Mouse (Mus musculus) liver, embryonic 14.5 days (tissue): ENCODE measurements at regions not wholly inside any gene's neighbourhood (a gene's known extent, or its start where the extent isn't known, plus 50 kb on each side); places are given as distances from the start of the nearest gene placed in this dataset.

ENCODE experiments used
- ATAC-seq: fragments of 200-750 bp; cut with Nextera tagmentation; 2 replicates; pipeline ENCODE4 v1.8.0; 2017; ENCODE audit warnings: moderate number of reproducible peaks, mild to moderate bottlenecking, moderate library complexity; ENCODE audit not compliant: insufficient read depth
- DNase-seq, 3 experiments: peaks; one replicate each; pipeline ENCODE4 v3.0.0-alpha.2; 2012 to 2013; ENCODE audit warnings: low read depth in 3 of 3, low spot score in 3 of 3
- H3K27ac ChIP-seq: fragments of 300-500 bp; sonication (generic); 2 replicates; pipeline ENCODE4 v1.5.1; 2014; ENCODE audit warnings: moderate library complexity, mild to moderate bottlenecking, control low read depth, inconsistent platforms
- H3K27me3 ChIP-seq: fragments of 300-500 bp; sonication (generic); 2 replicates; pipeline ENCODE4 v1.6.1; 2014; ENCODE audit warnings: mild to moderate bottlenecking, low read length, moderate library complexity; ENCODE audit not compliant: control insufficient read depth, insufficient read depth
- H3K36me3 ChIP-seq: fragments of 300-500 bp; sonication (generic); replicated peaks from 2 replicates; pipeline ENCODE4 v1.6.1; 2014; ENCODE audit warnings: low read depth; ENCODE audit not compliant: control insufficient read depth, insufficient read depth
- H3K4me1 ChIP-seq, 2 experiments: fragments of 200-500 bp in 1 of 2; fragments of 300-500 bp in 1 of 2; sonication (generic) in 1 of 2; replicated peaks; 2 replicates each; pipeline ENCODE4 v1.6.1; 2012 to 2014; ENCODE audit warnings: antibody characterized with exemption in 1 of 2, inconsistent platforms in 1 of 2, low read length in 1 of 2; ENCODE audit not compliant: control insufficient read depth in 2 of 2, insufficient read depth in 2 of 2
- H3K4me2 ChIP-seq: fragments of 300-500 bp; sonication (generic); 2 replicates; pipeline ENCODE4 v1.6.1; 2014; ENCODE audit warnings: low read depth, mild to moderate bottlenecking, control low read depth, moderate library complexity
- H3K4me3 ChIP-seq, 2 experiments: fragments of 200-500 bp in 1 of 2; fragments of 300-500 bp in 1 of 2; sonication (generic) in 1 of 2; 2 replicates each; pipeline ENCODE4 v1.5.1; 2012 to 2014; ENCODE audit warnings: low read depth in 2 of 2, low read length in 2 of 2, mild to moderate bottlenecking in 2 of 2, control low read depth in 1 of 2, inconsistent platforms in 1 of 2, moderate library complexity in 1 of 2; ENCODE audit not compliant: insufficient read depth in 1 of 2
- H3K9ac ChIP-seq: fragments of 300-500 bp; sonication (generic); replicated peaks from 2 replicates; pipeline ENCODE4 v1.6.1; 2014; ENCODE audit warnings: mild to moderate bottlenecking, control low read depth, moderate library complexity
- H3K9me3 ChIP-seq: fragments of 300-500 bp; sonication (generic); 2 replicates; pipeline ENCODE4 v1.6.1; 2016; ENCODE audit warnings: low read length, mixed read lengths; ENCODE audit not compliant: control insufficient read depth
- CTCF ChIP-seq: IDR thresholded peaks from 2 replicates; pipeline ENCODE4 v1.5.1; 2016; ENCODE audit warnings: antibody characterized with exemption, low read depth, control low read depth
- EP300 ChIP-seq: IDR thresholded peaks from 2 replicates; pipeline ENCODE4 v1.6.1; 2016; ENCODE audit warnings: antibody characterized with exemption, low read depth
- WGBS: fragments of 180-500 bp; shearing (Covaris S2); extraction: QIAGEN DNeasy Blood & Tissue Kit; methylation state at CpG from one replicate; pipeline ENCODE4 v1.1.7; 2014; ENCODE audit not compliant: insufficient replicate concordance; 5-methylcytosine and 5-hydroxymethylcytosine counted together

DNA sequence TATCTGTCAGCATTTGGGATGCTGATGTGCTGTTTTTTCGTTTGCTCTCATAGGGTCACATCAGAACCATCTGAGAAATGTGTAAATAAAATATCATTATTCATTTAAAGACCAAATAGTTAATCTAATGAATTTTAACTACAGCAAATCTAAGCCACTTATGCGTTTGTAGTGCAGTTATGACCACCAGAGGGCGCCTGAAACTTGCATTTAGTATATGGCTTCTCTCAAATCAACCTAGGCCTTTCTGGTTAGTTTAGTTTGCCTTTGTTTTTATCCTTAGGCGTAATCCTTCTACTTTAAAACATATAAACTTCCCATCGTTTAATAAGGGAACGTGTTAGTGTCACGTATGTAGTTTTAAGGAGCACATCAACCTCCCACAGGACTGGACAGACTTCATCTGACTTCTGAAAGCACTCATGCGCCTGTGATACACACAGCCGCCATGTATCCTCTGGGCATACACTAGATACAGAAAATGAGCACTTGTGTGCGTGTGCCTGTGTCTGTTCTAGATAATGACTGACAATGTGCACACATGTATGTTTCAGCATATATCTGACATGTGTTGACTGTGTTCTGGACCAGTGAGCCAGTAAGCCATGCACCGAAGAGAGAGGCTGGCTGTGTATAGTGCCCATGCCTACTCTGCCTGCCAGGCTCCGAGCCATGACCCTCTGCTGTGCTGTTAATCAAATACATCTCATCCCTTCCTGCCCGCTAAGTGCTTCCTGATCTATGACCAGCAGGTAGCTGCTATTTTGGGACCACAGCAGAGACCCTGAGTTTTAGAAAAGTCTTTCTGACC is 169.4 kb downstream of the Thbs2 start:
- ATAC-seq (no peak), DNase-seq (peak in 2 of 3 experiments; percentile 11 to 33)
- Histone ChIP-seq H3K27ac (no peak overlapping the region), H3K4me2 (no peak overlapping the region), H3K9ac (no peak overlapping the region), H3K36me3 (no peaks in the 10 kb centered on the region), H3K27me3 (no peaks in the 10 kb centered on the region), H3K4me1 (no peaks in the 10 kb centered on the region), H3K4me3 (no peak overlapping the region), H3K9me3 (no peaks in the 10 kb centered on the region)
- WGBS, result 36% methylated on average over 13 of the region's 13 CpGs
- TF ChIP-seq CTCF (peak; percentile 58; the same call in 1 of the 2 replicates), EP300 (no peak)

DNA sequence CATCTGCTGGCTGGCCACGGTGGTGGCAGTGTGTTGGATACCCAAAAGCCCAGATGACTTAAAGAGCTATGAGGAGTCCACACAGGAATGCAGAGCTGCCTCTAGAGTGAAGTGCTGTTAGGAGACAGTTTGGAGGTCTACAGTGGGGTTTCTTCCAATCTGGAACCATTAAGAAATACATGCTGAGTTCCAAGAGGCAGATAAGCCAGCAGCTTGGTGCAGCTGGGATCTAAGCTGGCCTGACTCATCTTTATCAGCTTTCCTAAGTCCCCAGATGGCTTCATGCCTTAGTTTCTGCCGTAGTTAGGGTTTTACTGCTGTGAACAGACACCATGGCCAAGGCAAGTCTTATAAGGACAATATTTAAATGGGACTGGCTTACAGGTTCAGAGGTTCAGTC is 172.0 kb downstream of the Thbs2 start:
- TF ChIP-seq EP300, result no peak
- no peak for TF ChIP-seq CTCF
- 33% methylated on average over 2 of the region's 2 CpGs for WGBS
- Histone ChIP-seq H3K27me3 (no peaks in the 10 kb centered on the region), H3K27ac (no peak overlapping the region), H3K9me3 (no peaks in the 10 kb centered on the region), H3K4me2 (no peak overlapping the region), H3K4me1 (no peaks in the 10 kb centered on the region), H3K36me3 (no peaks in the 10 kb centered on the region), H3K4me3 (no peak overlapping the region), H3K9ac (no peak overlapping the region)
- ATAC-seq (no peak), DNase-seq (no peak)

DNA sequence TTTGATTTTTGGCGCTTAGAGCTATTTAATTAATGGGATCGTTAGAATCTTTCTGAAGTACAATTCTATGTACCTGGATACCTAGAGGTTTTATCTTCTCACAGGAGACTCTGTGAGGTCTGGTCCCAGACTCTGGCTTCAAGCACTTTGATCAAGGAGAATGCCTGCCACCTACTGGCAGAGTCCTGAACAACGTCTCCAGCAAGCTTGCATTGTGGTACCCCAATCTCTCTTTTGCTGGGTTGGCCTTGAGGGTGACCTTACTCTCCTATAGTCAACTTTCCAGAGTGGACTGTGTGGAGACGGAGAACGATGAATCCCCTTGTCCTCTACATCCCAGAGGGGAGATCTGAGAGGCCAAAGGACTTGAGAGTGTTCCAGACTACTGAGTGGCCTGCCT is 173.5 kb downstream of the Thbs2 start:
- H3K36me3 ChIP-seq, result no peaks in the 10 kb centered on the region
- TF ChIP-seq CTCF (peak; percentile 77), EP300 (no peak)
- ATAC-seq, result no peak

DNA sequence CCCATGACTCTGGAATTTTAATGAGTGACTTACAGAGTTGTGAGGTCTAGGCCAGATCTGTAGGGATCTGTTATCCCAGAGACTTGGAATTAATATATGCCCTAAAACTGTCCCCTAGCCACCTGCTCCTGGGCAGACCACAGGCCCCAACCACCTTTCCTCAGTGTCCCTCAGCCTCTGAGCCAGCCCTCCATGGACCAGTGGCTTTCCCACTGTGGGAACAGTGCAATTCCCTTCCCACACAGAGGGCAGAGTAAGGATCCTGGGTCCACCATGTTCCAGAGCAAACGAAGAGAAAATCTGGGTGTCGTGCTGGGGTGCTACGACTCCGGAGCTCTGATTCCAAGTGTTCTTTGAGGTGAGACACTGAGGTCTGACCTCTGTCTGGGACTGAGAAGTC is 174.7 kb downstream of the Thbs2 start:
- Histone ChIP-seq H3K36me3 (no peaks in the 10 kb centered on the region), H3K4me3 (no peak overlapping the region), H3K9me3 (no peaks in the 10 kb centered on the region), H3K27me3 (no peaks in the 10 kb centered on the region), H3K9ac (no peak overlapping the region), H3K4me2 (no peak overlapping the region), H3K27ac (no peak overlapping the region), H3K4me1 (no peaks in the 10 kb centered on the region)
- no peak for TF ChIP-seq EP300
- TF ChIP-seq CTCF, result no peak
- 71% methylated on average over 4 of the region's 4 CpGs for WGBS
- DNase-seq, result no peak
- ATAC-seq, result no peak

More for the DNA sequence above, 173.5 kb downstream of the Thbs2 start:
- no peaks in the 10 kb centered on the region for H3K4me1 ChIP-seq
- WGBS, result 14% methylated on average over 5 of the region's 5 CpGs
- no peak overlapping the region for H3K4me2 ChIP-seq
- no peaks in the 10 kb centered on the region for H3K9me3 ChIP-seq
- H3K27ac ChIP-seq, result no peak overlapping the region
- H3K4me3 ChIP-seq, result no peak overlapping the region
- H3K27me3 ChIP-seq, result no peaks in the 10 kb centered on the region
- peak in 2 of 3 experiments; percentile 6 to 10 for DNase-seq
- no peak overlapping the region for H3K9ac ChIP-seq

DNA sequence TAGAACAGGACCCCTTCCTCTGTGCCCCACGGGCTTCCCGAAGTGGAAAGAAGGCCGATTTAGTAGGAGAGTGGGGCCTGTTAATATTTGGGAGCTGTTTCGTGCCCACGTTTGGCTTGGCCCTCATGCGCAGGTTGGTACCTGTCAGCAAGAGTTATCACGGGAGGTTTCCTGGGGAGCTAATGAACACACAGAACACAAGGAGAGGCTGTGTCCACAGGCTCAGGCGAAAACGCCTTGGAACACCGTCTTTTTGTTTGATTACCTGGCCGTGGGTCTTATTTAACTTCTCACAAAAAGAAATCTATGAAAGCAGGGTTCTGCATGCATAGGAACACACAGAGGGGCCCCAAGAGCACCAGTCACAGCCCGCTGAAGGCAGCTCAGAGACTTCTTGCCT is 175.8 kb downstream of the Thbs2 start:
- no peak overlapping the region for H3K27ac ChIP-seq
- no peaks in the 10 kb centered on the region for H3K27me3 ChIP-seq
- WGBS, result 69% methylated on average over 12 of the region's 12 CpGs
- no peaks in the 10 kb centered on the region for H3K4me1 ChIP-seq
- no peak overlapping the region for H3K9ac ChIP-seq
- H3K4me2 ChIP-seq, result no peak overlapping the region
- no peaks in the 10 kb centered on the region for H3K36me3 ChIP-seq
- no peak overlapping the region for H3K4me3 ChIP-seq
- DNase-seq (no peak), ATAC-seq (no peak)
- no peaks in the 10 kb centered on the region for H3K9me3 ChIP-seq
- TF ChIP-seq EP300, result no peak
- TF ChIP-seq CTCF, result no peak
